In the genomic region with DNA sequence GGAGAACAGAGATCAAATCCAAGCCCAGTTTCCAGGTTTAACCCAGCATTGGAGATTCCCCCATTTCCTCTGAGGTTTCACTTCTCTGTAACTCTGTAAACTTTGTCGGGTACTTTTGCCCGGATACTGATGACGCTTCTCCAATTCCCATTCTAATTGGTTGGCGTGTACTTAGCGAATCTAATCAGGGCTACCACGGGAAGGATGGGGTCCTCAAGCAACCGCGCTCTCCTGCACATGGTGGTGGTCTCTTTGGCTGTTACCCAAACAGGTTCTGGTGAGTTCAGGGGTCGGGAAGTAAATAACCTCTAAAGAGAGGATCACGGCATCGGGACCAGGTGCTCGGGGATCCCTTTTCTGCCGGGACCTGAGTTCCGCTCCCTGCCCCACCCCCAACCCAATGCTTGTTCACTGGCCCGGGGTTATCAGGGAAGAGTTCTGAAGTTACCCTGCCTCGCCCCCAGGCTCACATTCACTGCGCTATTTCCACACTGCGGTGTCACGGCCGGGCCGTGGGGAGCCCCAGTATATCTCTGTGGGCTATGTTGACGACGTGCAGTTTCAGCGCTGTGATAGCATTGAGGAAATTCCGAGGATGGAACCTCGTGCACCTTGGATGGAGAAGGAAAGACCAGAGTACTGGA, we compare ENCODE assay signal across 8 mouse cellular contexts. TPM values are rescaled to one million over a fixed set of nuclear protein-coding genes. Genes with fewer than 3 reads are reported as not detected.
A peak's percentile ranks its signal among the peaks of the same experiment; 100 is the strongest.
DNase-seq lines count a peak whose midpoint lies in the region; ATAC-seq and TF ChIP-seq lines count a peak whose summit lies in the region.

A gene (plus strand): TSS at position 163 of the 644 bp plus-strand sequence.

- H3K4me3 ChIP-seq in hindbrain, embryonic 10.5 days, result peak within 1 kb of the TSS; percentile 59
- H3K4me3 ChIP-seq in lung, postnatal 0 days (ENCODE audit: low read depth, low read length), result peak within 1 kb of the TSS; percentile 65

- peaks cover 4% of the 10 kb centered on the region; the same call in 1 of the 2 replicates for H3K4me1 ChIP-seq in hindbrain, embryonic 10.5 days (replicated peaks)
- no peaks in the 10 kb centered on the region for H3K4me1 ChIP-seq in lung, postnatal 0 days (ENCODE audit: insufficient read depth, low read depth, low read length)

- no peaks in the 10 kb centered on the region for H3K36me3 ChIP-seq in hindbrain, embryonic 10.5 days
- no peaks in the 10 kb centered on the region for H3K36me3 ChIP-seq in lung, postnatal 0 days (ENCODE audit: insufficient read depth, low read length)

- DNase-seq in MN1 (ENCODE audit: low spot score), result peak; percentile 61
- DNase-seq in cerebellum, adult 9-10 months, result peak; percentile 70
- DNase-seq in hindbrain, embryonic 10.5 days (ENCODE audit: low spot score), result peak; percentile 86
- DNase-seq in layer of hippocampus, adult 9-11 months, result peak; percentile 91
- peak; percentile 84 for DNase-seq in lung, postnatal 0 days (ENCODE audit: low spot score)
- DNase-seq in ovary, postnatal 14 days (ENCODE audit: low spot score), result peak; percentile 95
- peak; percentile 93 for DNase-seq in thymus, postnatal 14 days

- H3K4me2 ChIP-seq in lung, postnatal 0 days (replicated peaks; ENCODE audit: low read depth, low read length), result peak within 1 kb of the TSS; percentile 62

- peak within 1 kb of the TSS; percentile 33; the same call in 1 of the 2 replicates for H3K9ac ChIP-seq in lung, postnatal 0 days (replicated peaks; ENCODE audit: low read depth)

- WGBS in hindbrain, embryonic 10.5 days, result 5% methylated on average over 26 of the region's 26 CpGs
- 2% methylated on average over 26 of the region's 26 CpGs for WGBS in lung, postnatal 0 days

- peak; percentile 99 for ATAC-seq in frontal cortex, adult (ENCODE audit: low TSS enrichment)
- ATAC-seq in lung, postnatal 0 days, result peak; percentile 93

- peaks cover 6% of the 10 kb centered on the region for H3K27me3 ChIP-seq in hindbrain, embryonic 10.5 days (ENCODE audit: insufficient read depth, poor library complexity, severe bottlenecking)
- no peaks in the 10 kb centered on the region for H3K27me3 ChIP-seq in lung, postnatal 0 days (replicated peaks; ENCODE audit: insufficient read depth, low read length)

- no peak for TF ChIP-seq EP300 in lung, postnatal 0 days (IDR thresholded peaks at IDR 0.05)

- 0 out of 2 replicates have a peak, but pooled peaks cover 7% of the 10 kb centered on the region for H3K9me3 ChIP-seq in hindbrain, embryonic 10.5 days
- no peaks in the 10 kb centered on the region for H3K9me3 ChIP-seq in lung, postnatal 0 days (ENCODE audit: low read length)

- TF ChIP-seq CTCF in lung, postnatal 0 days (IDR thresholded peaks at IDR 0.05), result no peak

- no peak within 1 kb of the TSS for H3K27ac ChIP-seq in hindbrain, embryonic 10.5 days
- no peak within 1 kb of the TSS for H3K27ac ChIP-seq in lung, postnatal 0 days (ENCODE audit: low read length)

RNA-seq across cellular contexts. Expression of the gene that starts here (rescaled TPM):
- 1.1 and 1.4 TPM in 2 replicates for polyA plus RNA-seq in hindbrain, embryonic 10.5 days (2016; fragmentation: Nextera tagmentation; extraction: Ambion mirVana)
- 5.5 and 5.9 TPM in 2 replicates for polyA plus RNA-seq in lung, postnatal 0 days (2015; fragmentation: Nextera tagmentation; extraction: Ambion mirVana)
